Mouse (Mus musculus) kidney, adult 2 months (tissue): Measurements from ENCODE around the gene Srrt.

Experiments
- CTCF ChIP-seq: fragments of 200-500 bp; conservative IDR thresholded peaks from 2 replicates; pipeline ENCODE4 v1.5.1; 2011; ENCODE audit warnings: low read depth, mild to moderate bottlenecking, control low read depth, low read length, moderate library complexity, mixed read lengths; ENCODE audit not compliant: insufficient read depth, insufficient read length
- POLR2A ChIP-seq: fragments of 200-500 bp; IDR thresholded peaks from one replicate; pipeline ENCODE4 v1.6.1; 2011; ENCODE audit warnings: low read depth, low read length, control low read depth

DNA sequence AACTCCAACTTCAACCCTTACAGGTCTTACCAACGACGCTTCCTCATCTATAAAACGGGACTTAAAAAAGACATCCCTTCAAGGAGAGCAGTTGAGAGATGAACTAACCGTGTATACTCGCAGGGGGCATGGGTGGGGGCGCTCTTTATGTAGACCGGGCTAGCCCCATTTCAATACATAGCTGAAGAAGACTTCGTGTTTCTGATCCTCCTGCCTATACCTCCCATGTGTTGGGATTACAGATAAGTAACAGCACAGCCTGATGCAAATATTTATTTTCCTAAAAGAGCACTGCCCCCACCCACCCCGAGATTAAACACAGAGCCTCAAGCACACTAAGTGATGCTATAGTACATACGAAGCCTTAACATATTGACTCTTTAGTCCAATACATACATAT is 26.8 kb upstream of the Srrt start:
- no peak for TF ChIP-seq CTCF
- TF ChIP-seq POLR2A, result no peak
